Mouse (Mus musculus) adrenal gland, postnatal 36 days (tissue): ENCODE measurements around the gene Sdf2. TPM values are rescaled to one million over a fixed set of nuclear protein-coding genes. Genes with fewer than 3 reads are reported as not detected.

Experiments
- DNase-seq, 2 experiments: peaks; one replicate each; pipeline ENCODE4 v3.0.0; 2021; ENCODE audit warnings: mixed read lengths in 1 of 2
- total RNA-seq, 2 experiments: library from RNA; stranded (reverse); gene quantifications; 2 replicates each; pipeline ENCODE4 v1.2.3; 2021

Gene Sdf2
- total RNA-seq, 2 experiments from 2014 or later, result 107 to 112 TPM

DNA sequence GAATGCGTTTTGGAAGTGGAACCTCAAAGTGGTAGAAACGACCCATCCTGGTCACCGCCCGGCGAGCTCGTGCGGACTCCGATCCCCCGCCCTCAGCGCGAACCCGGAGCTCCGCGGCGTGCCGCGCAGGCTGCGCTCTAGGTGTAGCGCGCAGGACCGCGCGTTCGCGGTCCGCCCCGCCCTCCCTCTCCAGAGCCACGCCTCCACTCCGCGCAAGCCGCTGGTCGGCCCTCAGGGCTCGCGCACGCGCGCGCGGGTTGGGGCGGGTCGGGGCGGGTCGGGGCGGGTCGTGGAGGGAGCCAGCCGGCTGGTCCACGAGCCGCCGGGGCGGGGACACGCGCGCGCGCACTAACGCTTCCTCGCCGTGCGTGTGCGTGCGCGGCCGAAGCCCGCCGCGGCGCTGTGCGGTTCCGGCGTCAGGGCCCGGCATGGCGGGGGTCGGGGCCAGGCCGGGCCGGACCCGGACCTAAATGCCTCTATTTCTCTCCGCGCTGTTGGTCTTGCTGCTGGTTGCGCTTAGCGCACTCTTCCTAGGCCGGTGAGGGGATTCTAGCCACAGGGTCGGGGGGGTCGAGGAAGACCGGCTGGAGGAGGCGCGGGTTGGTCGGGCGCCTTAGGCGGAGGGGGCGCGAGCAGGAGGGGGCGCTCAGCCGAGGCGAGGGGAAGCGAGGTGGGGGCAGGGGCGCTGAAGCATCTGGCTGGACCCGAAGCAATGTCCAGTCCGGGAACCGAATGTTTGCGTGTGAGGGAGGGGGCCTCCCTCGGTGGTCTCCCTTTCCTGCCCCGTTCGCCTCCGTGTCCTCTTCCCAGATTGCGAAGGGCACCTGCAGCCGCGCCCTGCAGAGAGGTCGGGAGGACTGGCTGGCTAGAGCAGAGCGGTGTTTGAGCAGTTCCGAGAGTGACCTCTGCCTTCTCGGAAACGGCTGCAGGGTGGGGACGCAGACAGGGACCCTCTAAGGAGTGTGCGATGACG, 16.1 kb downstream of the Sdf2 start, which contains the start of gene 2610507B11Rik:
TSS of gene 2610507B11Rik (plus strand) at position 373 of the 973 bp plus-strand sequence.
- DNase-seq, result peak; percentile 94 to 98

DNA sequence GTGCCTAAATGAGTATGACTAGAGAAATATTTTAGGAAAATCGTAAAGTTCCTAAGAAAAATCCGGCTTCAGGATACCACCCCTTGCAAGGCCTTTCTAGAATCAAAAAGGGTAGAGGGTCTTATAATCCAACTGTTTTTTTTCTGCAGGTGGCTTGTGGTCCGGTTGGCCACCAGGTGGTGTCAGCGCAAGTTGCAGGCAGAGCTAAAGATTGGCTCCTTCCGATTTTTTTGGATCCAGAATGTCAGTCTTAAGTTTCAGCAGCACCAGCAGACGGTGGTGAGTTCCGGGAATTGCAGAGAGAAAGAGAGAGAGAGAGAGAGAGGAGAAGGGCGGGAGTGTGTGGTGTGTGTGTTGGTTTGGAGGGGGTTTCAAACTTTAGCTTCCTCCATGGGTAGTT, 17.0 kb downstream of the Sdf2 start:
- peak; percentile 53 to 72 for DNase-seq

DNA sequence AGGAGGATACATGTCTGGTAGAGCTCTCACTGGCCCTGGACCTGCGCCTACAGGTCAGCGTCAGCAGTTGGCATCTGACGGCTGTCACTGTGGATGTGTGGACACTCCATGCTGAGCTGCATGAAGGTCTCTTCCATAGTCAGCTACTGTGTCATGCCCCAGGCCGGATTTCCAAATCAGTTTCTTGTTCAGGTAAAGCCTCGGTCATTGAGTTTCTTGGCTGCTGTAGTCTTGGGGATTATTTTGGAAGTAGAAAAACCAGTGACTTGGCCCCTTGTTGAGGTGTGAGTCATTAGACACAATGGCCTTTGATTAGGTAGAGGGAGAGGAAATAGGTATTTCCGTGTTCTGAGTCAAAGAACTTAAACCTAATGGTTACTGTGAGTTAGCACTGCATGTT, 20.0 kb downstream of the Sdf2 start:
- DNase-seq, result no peak

DNA sequence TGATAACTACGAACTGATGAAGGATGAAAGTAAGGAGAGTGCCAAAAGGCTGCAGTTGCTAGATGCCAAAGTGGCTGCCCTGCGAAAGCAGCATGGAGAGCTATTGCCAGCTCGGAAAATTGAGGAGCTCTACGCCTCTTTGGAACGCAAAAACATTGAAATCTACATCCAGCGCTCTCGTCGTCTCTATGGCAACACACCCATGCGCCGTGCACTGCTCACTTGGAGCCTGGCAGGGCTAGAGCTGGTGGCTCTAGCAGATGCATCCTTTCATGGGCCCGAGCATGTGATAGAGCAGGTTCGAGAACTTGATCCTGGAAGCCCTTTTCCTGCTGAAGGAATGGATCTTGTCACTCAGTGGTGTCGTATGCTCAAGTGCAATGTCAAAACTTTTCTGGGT, 26.4 kb downstream of the Sdf2 start:
- no peak for DNase-seq

DNA sequence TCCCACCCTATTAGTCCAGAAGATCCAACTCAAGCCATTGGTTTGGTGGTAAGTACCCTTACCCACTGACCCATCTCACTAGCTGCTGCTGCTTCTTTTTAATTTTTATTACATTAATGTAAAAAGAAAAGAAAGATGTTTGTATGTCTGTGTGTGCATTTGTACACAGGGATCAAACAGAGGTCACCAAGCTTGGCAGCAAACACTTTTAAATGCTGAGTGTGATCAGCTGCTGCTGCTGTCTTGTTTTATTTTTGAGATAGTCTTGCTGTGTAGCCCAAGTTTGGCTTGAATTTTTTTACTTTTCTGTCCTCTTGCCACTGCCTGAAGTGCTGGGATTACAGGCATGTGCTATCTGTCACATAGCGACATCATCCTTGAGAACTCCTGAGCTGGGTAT, 30.1 kb downstream of the Sdf2 start:
- no peak for DNase-seq

DNA sequence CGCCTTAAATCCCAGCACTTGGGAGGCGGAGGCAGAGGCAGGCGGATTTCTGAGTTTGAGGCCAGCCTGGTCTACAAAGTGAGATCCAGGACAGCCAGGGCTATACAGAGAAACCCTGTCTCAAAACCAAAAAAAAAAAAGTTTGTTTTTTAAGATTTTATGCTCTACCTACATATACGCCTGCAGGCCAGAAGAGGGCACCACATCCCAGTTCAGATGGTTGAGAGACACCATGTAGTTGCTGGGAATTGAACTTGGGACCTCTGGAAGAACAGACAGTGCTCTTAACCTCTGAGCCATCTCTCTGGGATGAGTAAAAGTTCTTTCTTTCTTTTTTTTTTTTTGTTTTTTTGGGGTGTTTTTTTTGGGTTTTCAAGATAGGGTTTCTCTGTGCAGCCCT, 30.6 kb downstream of the Sdf2 start:
- DNase-seq, result peak in 1 of 2 experiments; percentile 19

DNA sequence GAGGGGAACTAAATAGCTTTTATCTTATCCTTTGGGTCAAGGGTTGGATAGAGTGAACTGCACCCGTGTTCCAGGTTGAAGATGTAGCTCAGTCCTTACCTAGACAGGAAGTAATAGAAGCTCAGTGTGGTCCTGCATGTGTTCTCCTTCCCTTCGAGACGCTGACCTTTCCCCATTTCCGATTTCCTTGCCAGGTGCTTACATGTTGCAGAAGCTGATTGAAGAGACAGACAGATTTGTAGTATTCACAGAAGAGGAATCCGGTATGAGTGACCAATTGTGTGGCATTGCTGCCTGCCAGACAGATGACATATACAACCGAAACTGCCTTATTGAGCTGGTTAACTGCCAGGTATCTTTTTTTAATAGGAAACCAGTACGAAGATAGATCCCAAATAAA, 33.3 kb downstream of the Sdf2 start:
- DNase-seq, result no peak

DNA sequence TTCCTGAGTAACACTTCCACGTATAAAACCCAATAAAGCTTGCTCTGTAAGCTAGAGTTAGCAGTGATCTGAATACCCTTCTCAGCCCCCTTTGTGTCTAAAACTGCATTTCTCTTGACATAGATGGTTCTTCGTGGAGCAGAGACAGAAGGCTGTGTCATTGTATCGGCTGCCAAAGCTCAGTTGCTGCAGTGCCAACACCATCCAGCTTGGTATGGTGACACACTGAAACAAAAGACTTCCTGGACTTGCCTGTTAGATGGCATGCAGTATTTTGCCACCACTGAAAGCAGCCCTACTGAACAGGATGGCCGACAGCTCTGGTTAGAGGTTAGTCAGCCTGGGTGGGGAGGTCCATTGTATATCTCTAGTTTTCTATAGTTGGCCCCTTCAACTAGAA, 34.0 kb downstream of the Sdf2 start:
- no peak for DNase-seq

DNA sequence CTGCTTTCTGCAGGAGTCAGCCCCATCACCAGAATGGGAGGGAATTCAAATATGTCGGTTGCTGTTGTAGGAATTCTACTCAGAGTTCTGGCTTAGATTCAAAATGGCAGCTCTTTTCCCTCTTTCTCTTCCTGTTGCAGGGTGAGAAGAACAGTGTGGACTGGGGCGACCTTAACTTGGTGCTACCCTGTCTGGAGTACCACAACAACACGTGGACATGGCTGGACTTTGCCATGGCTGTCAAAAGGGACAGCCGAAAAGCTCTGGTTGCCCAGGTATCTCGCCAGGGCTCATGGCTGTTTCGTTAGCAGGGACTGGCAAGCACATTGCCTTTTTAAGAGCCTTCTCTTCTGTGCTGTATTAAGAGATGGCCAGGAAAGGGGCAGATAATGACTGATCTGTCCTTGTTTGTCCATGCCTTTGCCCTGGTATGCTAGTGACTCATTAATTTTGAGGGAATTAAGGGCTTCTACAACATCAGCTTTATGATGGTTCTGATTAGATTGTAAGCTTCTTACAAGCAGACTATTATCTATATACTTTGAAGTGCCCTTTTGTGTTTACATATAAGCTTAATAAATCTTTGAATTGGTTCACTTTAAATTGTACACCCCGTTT, 43.7 kb downstream of the Sdf2 start:
- no peak for DNase-seq

DNA sequence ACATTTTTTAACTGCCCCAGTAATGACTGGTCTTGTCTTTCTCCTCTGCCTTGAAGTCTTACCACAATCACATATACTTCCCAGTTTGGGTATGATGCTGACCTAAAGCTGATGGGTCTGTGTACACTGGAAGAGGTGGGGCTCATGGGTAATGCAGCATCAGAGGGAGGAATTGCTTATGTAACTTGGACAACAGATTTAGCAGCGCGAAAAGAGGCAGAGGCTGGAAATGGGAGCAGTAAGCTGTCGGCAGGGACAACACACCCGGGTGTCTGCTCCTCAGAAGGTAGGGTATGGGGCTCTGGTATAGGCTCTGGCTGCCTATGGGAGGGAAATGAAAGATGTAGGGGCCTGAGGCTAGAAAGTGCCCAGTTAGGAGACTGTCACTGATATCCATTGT, 45.1 kb downstream of the Sdf2 start, which contains the start of gene BC030499:
TSS of gene BC030499 (plus strand) at position 188 of the 400 bp plus-strand sequence.
- no peak for DNase-seq

DNA sequence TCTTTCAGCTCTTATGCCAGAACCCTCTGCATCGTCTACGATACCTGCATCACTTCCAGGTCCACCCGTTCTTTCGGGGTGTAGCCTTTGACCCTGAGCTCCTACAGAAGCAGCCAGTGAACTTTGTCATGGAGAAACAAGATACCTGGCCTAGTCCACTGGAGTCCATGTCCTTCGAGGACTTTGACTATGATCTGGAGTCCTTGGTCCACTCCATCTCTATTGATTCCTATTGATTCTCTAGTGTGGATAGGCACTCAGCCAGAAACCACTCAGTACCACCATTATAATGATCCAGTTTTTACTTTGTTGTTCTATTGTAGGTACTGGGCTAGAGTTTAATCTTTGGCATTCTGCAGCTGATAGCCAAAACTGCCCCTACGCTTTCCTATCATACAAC, 49.0 kb downstream of the Sdf2 start:
- no peak for DNase-seq

DNA sequence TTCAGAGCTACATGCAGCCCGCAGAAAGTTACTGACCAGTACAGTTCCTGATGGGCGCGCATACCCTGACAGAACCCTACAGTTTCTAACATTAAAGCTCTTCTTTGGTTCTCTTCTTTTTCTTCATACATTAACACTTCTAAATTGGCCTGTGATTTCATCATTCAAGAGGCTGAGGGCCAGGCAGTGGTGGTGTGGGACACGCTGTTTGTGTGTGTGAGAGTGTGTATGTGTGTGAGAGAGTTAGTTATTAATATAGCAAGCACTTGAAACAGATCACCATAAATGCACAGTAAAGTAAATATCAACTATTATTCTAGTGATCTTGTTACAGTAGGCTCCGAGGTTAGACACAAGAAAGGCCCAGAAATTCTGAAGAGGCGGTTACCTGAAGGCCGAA, 55.4 kb downstream of the Sdf2 start:
- DNase-seq, result no peak

DNA sequence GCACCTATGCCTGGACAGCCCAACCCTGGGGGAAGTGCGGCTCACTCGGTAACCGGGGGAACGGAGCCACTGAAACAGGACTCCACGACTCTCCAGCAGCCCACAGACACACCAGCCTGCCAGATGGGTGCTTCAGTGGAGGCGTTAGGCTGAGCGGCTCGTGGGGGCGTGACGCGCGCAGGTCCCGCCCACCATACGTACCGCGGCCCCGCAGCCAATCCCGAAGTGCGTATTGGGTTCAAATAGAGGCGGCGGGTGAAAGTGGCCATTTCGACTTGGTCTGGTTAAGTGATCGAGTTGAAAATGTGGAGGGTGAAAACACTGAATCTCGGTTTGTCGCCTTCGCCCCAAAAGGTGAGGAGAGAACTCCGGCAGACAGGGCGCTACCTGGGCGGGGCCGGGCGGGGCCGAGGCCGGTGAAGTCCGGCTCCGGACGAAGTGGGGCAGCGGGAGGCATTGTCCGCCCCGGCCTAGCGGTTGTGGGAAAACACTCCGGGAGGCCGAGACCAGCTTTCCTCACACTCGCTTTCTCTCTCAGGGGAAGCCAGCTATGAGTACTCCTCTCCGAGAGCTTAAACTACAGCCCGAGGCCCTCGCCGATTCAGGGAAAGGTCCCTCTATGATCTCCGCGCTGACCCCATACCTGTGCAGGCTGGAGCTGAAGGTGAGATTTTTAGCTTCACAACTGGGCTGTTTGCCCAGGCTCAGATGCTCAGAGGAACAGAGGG, 56.0 kb downstream of the Sdf2 start, which contains the start of gene Spag5:
TSS of gene Spag5 (plus strand) at position 173 of the 728 bp plus-strand sequence.
- peak; percentile 91 to 93 for DNase-seq

Other genes starting within 250 kb of the Sdf2 start
- gene Dhrs13, start 213.5 kb upstream of the Sdf2 start, total RNA-seq, result 10 to 100 TPM; 12.1 to 15.2 TPM
- 10 to 100 TPM; 71.4 to 98.4 TPM for gene Flot2, start 207.8 kb upstream of the Sdf2 start, total RNA-seq
- 10 to 100 TPM; 30.0 to 33.6 TPM for gene Eral1, start 165.4 kb upstream of the Sdf2 start, total RNA-seq
- 10 to 100 TPM; 16.9 to 20.3 TPM for gene Fam222b, start 151.1 kb upstream of the Sdf2 start, total RNA-seq
- 10 to 100 TPM; 24.8 to 38.0 TPM for gene Traf4, start 80.2 kb upstream of the Sdf2 start, total RNA-seq
- gene Nek8, start 69.1 kb upstream of the Sdf2 start, total RNA-seq, result 10 to 100 TPM; 10.5 to 11.3 TPM
- 10 to 100 TPM; 41.5 to 88.1 TPM for gene Tlcd1, start 69.0 kb upstream of the Sdf2 start, total RNA-seq
- 1,000 to 10,000 TPM; 1,640 to 1,911 TPM for gene Rpl23a, start 62.2 kb upstream of the Sdf2 start, total RNA-seq
- gene Rab34, start 57.3 kb upstream of the Sdf2 start, total RNA-seq, result 10 to 100 TPM; 85.9 to 89.9 TPM
- gene Proca1, start 52.4 kb upstream of the Sdf2 start, total RNA-seq, result 10 to 100 TPM; 14.1 to 15.2 TPM
- gene Supt6, start 241 bp downstream of the Sdf2 start, total RNA-seq, result 10 to 100 TPM; 57.2 to 76.6 TPM
- 100 to 1,000 TPM; 150 to 176 TPM for gene 2610507B11Rik, start 16.0 kb downstream of the Sdf2 start, total RNA-seq
- gene BC030499, start 45.1 kb downstream of the Sdf2 start, total RNA-seq, result 1 to 10 TPM in 1 of 2 experiments, under 1 TPM in 1; 0.99 to 1.3 TPM
- gene Spag5, start 55.8 kb downstream of the Sdf2 start, total RNA-seq, result 1 to 10 TPM; 4.1 to 4.3 TPM
- gene Aldoc, start 77.2 kb downstream of the Sdf2 start, total RNA-seq, result 10 to 100 TPM; 11.7 to 21.6 TPM
- 10 to 100 TPM; 54.0 to 57.7 TPM for gene Pigs, start 82.7 kb downstream of the Sdf2 start, total RNA-seq
- gene Unc119, start 97.7 kb downstream of the Sdf2 start, total RNA-seq, result 10 to 100 TPM; 32.8 to 37.3 TPM
- gene Foxn1, start 140.8 kb downstream of the Sdf2 start, total RNA-seq, result under 1 TPM in 1 of 2 experiments, not detected in 1; 0.30 TPM
- not detected for gene Slc13a2, start 176.5 kb downstream of the Sdf2 start, total RNA-seq
- gene Slc46a1, start 220.0 kb downstream of the Sdf2 start, total RNA-seq, result 10 to 100 TPM; 31.9 to 40.0 TPM